Mouse (Mus musculus) spleen, adult 2 months (tissue): ENCODE measurements around the gene Zdhhc9.

Experiments used
- CTCF ChIP-seq: fragments of 200-500 bp; IDR thresholded peaks from 2 replicates; pipeline ENCODE4 v1.5.1; 2011; ENCODE audit warnings: mild to moderate bottlenecking, inconsistent platforms; ENCODE audit not compliant: insufficient read depth, insufficient read length, insufficient replicate concordance; ENCODE audit errors: extremely low read depth
- POLR2A ChIP-seq: fragments of 200-500 bp; IDR thresholded peaks from 2 replicates; pipeline ENCODE4 v1.6.1; 2011; ENCODE audit warnings: low read depth, low read length, inconsistent platforms

DNA sequence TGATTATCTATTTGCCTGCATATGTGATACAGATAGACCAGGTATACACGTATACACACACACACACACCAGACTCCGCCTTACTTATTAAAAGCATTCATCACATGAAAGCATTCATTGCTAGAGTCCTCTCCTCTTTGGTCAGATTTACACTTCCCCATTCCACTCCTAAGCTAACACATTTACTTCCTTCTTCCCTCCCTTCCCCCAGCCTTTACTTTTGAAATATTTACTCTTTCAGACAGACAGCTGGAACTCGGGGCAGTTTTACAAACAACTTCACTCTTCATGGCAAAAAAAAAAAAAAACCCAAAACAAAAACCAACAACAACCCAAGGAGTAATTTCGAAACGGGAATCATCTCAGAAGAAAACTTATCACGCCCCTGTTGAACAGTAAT, 4.2 kb downstream of the Zdhhc9 start:
- TF ChIP-seq CTCF (no peak), POLR2A (no peak)
